Mouse (Mus musculus) G1E (cell line): ENCODE data around the gene Actg1. TPM values are rescaled to one million over a fixed set of nuclear protein-coding genes. Genes with fewer than 3 reads are reported as not detected.

Experiments
- ATAC-seq: 2 replicates; pipeline ENCODE4 v1.8.0; 2016; ENCODE audit warnings: mild to moderate bottlenecking; ENCODE audit not compliant: insufficient number of reproducible peaks, poor library complexity, low FRiP score, severe bottlenecking; ENCODE audit errors: extremely low read depth
- DNase-seq: peaks from one replicate; pipeline ENCODE4 v3.0.0; 2012; ENCODE audit warnings: low spot score
- H3K27me3 ChIP-seq: 2 replicates; pipeline ENCODE4 v1.6.1; 2012; ENCODE audit warnings: mild to moderate bottlenecking, low read length, inconsistent platforms; ENCODE audit not compliant: insufficient read depth
- H3K36me3 ChIP-seq: replicated peaks from 2 replicates; pipeline ENCODE3; 2012; ENCODE audit warnings: mild to moderate bottlenecking, inconsistent platforms
- H3K4me1 ChIP-seq: 2 replicates; pipeline ENCODE4 v1.6.1; 2012; ENCODE audit warnings: low read depth, low read length, inconsistent platforms, mixed read lengths; ENCODE audit not compliant: insufficient read depth
- H3K4me3 ChIP-seq: 2 replicates; pipeline ENCODE4 v1.5.1; 2012; ENCODE audit warnings: low read depth, mild to moderate bottlenecking, inconsistent platforms, low read length, moderate library complexity, mixed read lengths
- H3K9me3 ChIP-seq: replicated peaks from 2 replicates; pipeline ENCODE4 v1.6.1; 2012; ENCODE audit warnings: inconsistent platforms
- CTCF ChIP-seq: IDR thresholded peaks from 2 replicates; pipeline ENCODE4 v1.5.1; 2012; ENCODE audit warnings: low read depth, low read length, inconsistent platforms, mixed read lengths
- GATA1 ChIP-seq: IDR thresholded peaks from 2 replicates; pipeline ENCODE4 v1.6.1; 2012; ENCODE audit warnings: borderline replicate concordance, low read length, inconsistent platforms, mixed read lengths
- GATA2 ChIP-seq: IDR thresholded peaks from 2 replicates; pipeline ENCODE4 v1.6.1; 2012; ENCODE audit warnings: low read depth, low read length, inconsistent platforms, borderline replicate concordance
- POLR2AphosphoS5 ChIP-seq: IDR thresholded peaks from 2 replicates; pipeline ENCODE4 v1.6.1; 2012; ENCODE audit warnings: low read depth, low read length, inconsistent platforms; ENCODE audit not compliant: insufficient replicate concordance
- TAL1 ChIP-seq: conservative IDR thresholded peaks from 2 replicates; pipeline ENCODE4 v1.6.1; 2012; ENCODE audit warnings: low read depth, low read length, inconsistent platforms, mixed read lengths
- polyA plus RNA-seq: library from polyadenylated mRNA; stranded (reverse); fragments of >175 nt; gene quantifications from 2 replicates; pipeline ENCODE4 v1.2.3, GENCODE M21; 2012
- total RNA-seq, 2 experiments: library from RNA; stranded (forward) in 1 of 2; stranded (reverse) in 1 of 2; fragments of 200-1000 nt in 1 of 2; fragments of >200 nt in 1 of 2; fragmentation: Nextera tagmentation in 1 of 2; gene quantifications; 2 replicates each; pipeline ENCODE4 v1.2.3; 2014 to 2017

Gene Actg1
- total and polyA plus RNA-seq, 3 experiments = 112 to 179 (median 155) TPM

DNA sequence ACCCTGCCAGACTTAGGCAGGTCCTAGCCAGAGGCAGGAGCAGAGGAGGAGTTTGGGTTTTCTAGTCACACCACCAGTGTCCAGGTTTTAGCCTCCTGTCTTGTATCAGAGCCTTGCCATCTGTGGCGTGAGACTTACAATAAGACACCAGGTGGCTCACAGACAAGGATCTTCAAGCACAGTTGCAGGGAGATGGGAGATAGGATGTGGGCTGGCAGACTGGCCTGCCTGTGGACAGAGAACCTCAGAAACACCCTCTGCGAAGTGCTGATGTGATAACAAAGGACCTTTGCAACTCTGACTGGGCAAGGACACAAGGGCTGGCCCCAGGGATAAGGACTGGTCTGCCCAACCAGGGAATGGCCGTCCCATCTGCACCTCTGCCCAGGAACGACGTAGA, 48.9 kb downstream of the Actg1 start:
- Histone ChIP-seq H3K36me3 (no peaks in the 10 kb centered on the region), H3K4me1 (peaks cover 23% of the 10 kb centered on the region), H3K9me3 (no peaks in the 10 kb centered on the region), H3K27me3 (peaks cover 63% of the 10 kb centered on the region), H3K4me3 (no peak overlapping the region)
- ATAC-seq = no peak; the same call in 1 of the 2 replicates
- TF ChIP-seq POLR2AphosphoS5 (no peak), TAL1 (no peak), GATA2 (no peak), CTCF (no peak), GATA1 (no peak)
- no peak for DNase-seq

DNA sequence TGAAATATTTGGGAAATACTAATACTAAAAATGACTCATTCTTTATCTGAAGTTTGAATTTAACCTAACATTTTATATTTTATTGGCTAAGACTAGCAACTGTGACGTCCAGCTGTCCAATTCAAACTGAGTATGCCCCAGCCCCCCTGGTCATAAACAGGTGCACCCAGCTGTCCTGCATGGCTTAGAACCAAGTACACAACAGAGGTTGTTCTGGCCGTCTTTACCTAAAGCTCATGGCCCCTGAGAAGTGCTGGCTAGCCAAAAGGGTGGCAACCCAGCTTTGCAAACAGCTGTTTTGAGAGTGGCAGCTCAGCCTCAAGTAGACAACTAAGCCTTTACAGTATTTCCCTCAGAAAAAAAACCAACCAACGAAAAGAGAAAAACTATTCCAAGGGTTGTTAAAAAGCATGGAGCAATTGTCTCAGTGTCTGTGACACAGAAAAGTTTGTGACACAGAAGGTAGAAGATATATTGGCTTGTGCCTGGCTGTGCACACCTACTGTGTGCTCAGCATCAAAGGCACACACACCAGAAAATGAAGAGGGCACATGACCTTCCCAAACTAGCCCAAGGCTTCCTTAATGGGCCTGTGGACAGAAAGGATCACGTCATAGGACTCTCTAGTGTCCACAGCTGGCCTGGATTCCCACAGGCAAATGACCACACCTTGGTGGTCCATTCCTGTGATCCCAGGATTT, 49.8 kb downstream of the Actg1 start:
- no peak overlapping the region for H3K4me3 ChIP-seq
- H3K36me3 ChIP-seq = no peaks in the 10 kb centered on the region
- H3K4me1 ChIP-seq = peaks cover 16% of the 10 kb centered on the region
- no peaks in the 10 kb centered on the region for H3K9me3 ChIP-seq
- no peak for TF ChIP-seq CTCF
- no peak for TF ChIP-seq POLR2AphosphoS5
- no peak for TF ChIP-seq TAL1
- no peak for TF ChIP-seq GATA1
- no peak for TF ChIP-seq GATA2
- DNase-seq (no peak), ATAC-seq (no peak)
- peaks cover 61% of the 10 kb centered on the region for H3K27me3 ChIP-seq

DNA sequence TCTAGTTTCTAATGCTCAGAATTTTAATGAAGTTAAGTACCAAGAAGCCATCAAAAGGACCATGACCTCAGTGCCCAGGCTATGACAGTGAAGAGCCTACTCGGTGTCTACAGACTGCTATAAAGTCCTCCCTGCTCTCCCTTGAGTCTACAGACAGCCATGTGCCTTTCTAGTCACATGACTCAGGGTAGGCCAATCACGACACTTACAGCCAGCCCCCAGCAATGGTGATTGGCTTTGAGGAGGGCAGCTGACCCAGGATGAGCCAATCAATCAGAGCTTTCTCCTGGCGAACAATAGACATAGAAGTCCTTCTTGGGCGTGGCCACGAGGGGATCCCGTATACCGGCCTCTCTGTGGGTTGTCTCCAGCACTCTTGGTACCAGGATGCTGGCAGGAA, 50.6 kb downstream of the Actg1 start:
- H3K4me3 ChIP-seq = no peak overlapping the region
- no peak for ATAC-seq
- no peaks in the 10 kb centered on the region for H3K36me3 ChIP-seq
- H3K27me3 ChIP-seq = peaks cover 57% of the 10 kb centered on the region
- TF ChIP-seq POLR2AphosphoS5 = no peak
- no peak for TF ChIP-seq GATA1
- no peak for TF ChIP-seq TAL1
- no peak for TF ChIP-seq CTCF
- no peaks in the 10 kb centered on the region for H3K9me3 ChIP-seq
- no peak for DNase-seq
- H3K4me1 ChIP-seq = peaks cover 12% of the 10 kb centered on the region; the same call in 1 of the 2 replicates

DNA sequence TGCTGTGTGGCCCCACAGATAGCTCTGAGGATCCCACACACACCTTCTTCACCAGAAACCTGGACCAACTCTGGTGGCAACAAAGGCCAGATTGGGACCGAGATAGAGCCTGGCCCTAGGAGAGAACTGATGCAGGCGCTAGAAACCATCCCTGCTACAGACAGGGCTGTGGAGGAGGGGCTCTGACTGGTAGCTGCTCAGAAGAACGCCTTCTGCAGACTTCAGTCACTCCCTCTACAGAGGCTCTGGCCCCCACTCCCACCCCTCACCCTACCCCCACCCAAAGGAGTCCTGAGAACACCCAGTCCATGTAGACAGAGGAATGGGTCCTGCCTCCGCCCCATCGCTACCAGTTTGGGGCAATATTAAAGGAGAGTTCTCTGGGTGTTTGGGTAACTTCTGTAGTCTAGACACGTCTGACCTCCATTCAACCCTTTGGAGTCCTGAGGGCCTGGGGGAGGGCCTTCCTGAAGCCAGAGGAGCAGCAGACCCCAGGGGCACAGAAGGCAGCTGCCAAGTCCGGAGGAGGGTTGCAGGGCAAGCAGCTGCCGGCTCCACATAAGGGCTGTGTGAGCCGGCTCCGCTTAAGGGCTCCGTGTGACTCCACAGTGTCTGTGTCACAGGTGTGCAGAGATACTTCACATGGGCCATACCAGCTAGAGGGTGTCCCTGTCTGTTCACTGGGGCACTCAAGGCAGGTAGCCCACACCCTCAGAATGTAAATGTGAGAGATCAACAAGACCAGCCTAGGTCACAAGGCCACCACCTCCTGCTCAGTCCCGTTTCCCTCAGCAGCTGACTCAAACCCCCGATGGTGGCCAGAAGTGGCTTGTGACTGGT, 51.8 kb downstream of the Actg1 start:
- TF ChIP-seq GATA2 (no peak), CTCF (no peak), GATA1 (no peak), POLR2AphosphoS5 (no peak), TAL1 (no peak)
- DNase-seq (no peak), ATAC-seq (no peak)
- Histone ChIP-seq H3K36me3 (no peaks in the 10 kb centered on the region), H3K4me1 (peaks cover 12% of the 10 kb centered on the region; the same call in 1 of the 2 replicates), H3K27me3 (peaks cover 56% of the 10 kb centered on the region), H3K9me3 (no peaks in the 10 kb centered on the region), H3K4me3 (no peak overlapping the region)

Other genes starting within 250 kb of the Actg1 start
Only the 20 nearest of the 21 such genes appear.
- gene Tepsin, start 249.8 kb downstream of the Actg1 start, total RNA-seq (2014; fragmentation: Nextera tagmentation) = 13.1 and 14.2 TPM in 2 replicates
- gene Tepsin, start 249.8 kb downstream of the Actg1 start, total RNA-seq (2017) = 12.1 and 15.7 TPM in 2 replicates
- gene Tepsin, start 249.8 kb downstream of the Actg1 start, polyA plus RNA-seq = 24.2 and 24.3 TPM in 2 replicates
- gene Ndufaf8, start 249.6 kb downstream of the Actg1 start, total RNA-seq (2014; fragmentation: Nextera tagmentation) = 10.4 and 11.1 TPM in 2 replicates
- gene Ndufaf8, start 249.6 kb downstream of the Actg1 start, total RNA-seq (2017) = 15.1 and 20.3 TPM in 2 replicates
- 60.0 and 78.2 TPM in 2 replicates for gene Ndufaf8, start 249.6 kb downstream of the Actg1 start, polyA plus RNA-seq
- gene Slc38a10, start 197.2 kb downstream of the Actg1 start, total RNA-seq (2014; fragmentation: Nextera tagmentation) = 47.0 and 52.8 TPM in 2 replicates
- 65.4 and 69.5 TPM in 2 replicates for gene Slc38a10, start 197.2 kb downstream of the Actg1 start, total RNA-seq (2017)
- 92.4 and 92.6 TPM in 2 replicates for gene Slc38a10, start 197.2 kb downstream of the Actg1 start, polyA plus RNA-seq
- gene Bahcc1, start 115.6 kb downstream of the Actg1 start, total RNA-seq (2014; fragmentation: Nextera tagmentation) = 0.10 TPM in 1 of 2 replicates, not detected in the other
- gene Bahcc1, start 115.6 kb downstream of the Actg1 start, total RNA-seq (2017) = 0.05 and 0.12 TPM in 2 replicates
- 0.42 and 0.50 TPM in 2 replicates for gene Bahcc1, start 115.6 kb downstream of the Actg1 start, polyA plus RNA-seq
- gene Fscn2, start 13.0 kb upstream of the Actg1 start, total RNA-seq (2014; fragmentation: Nextera tagmentation) = not detected in 2 replicates
- 0.11 TPM in 1 of 2 replicates, not detected in the other for gene Fscn2, start 13.0 kb upstream of the Actg1 start, total RNA-seq (2017)
- gene Fscn2, start 13.0 kb upstream of the Actg1 start, polyA plus RNA-seq = 0.03 TPM in 1 of 2 replicates, not detected in the other
- gene Faap100, start 30.2 kb upstream of the Actg1 start, total RNA-seq (2014; fragmentation: Nextera tagmentation) = 12.0 and 13.6 TPM in 2 replicates
- 5.2 and 6.2 TPM in 2 replicates for gene Faap100, start 30.2 kb upstream of the Actg1 start, total RNA-seq (2017)
- gene Faap100, start 30.2 kb upstream of the Actg1 start, polyA plus RNA-seq = 29.7 and 30.6 TPM in 2 replicates
- gene Nploc4, start 89.2 kb upstream of the Actg1 start, total RNA-seq (2014; fragmentation: Nextera tagmentation) = 58.4 and 61.7 TPM in 2 replicates
- gene Nploc4, start 89.2 kb upstream of the Actg1 start, total RNA-seq (2017) = 38.7 and 42.7 TPM in 2 replicates
- 68.2 and 72.4 TPM in 2 replicates for gene Nploc4, start 89.2 kb upstream of the Actg1 start, polyA plus RNA-seq
- 0.68 TPM in 1 of 2 replicates, not detected in the other for gene Tspan10, start 94.1 kb upstream of the Actg1 start, total RNA-seq (2014; fragmentation: Nextera tagmentation)
- gene Tspan10, start 94.1 kb upstream of the Actg1 start, total RNA-seq (2017) = not detected in 2 replicates
- not detected in 2 replicates for gene Tspan10, start 94.1 kb upstream of the Actg1 start, polyA plus RNA-seq
- 1.7 and 3.5 TPM in 2 replicates for gene Pde6g, start 105.0 kb upstream of the Actg1 start, total RNA-seq (2014; fragmentation: Nextera tagmentation)
- 0.23 and 0.33 TPM in 2 replicates for gene Pde6g, start 105.0 kb upstream of the Actg1 start, total RNA-seq (2017)
- gene Pde6g, start 105.0 kb upstream of the Actg1 start, polyA plus RNA-seq = 0.18 and 0.23 TPM in 2 replicates
- gene Oxld1, start 109.5 kb upstream of the Actg1 start, total RNA-seq (2014; fragmentation: Nextera tagmentation) = 15.2 and 17.4 TPM in 2 replicates
- gene Oxld1, start 109.5 kb upstream of the Actg1 start, total RNA-seq (2017) = 24.9 and 25.6 TPM in 2 replicates
- gene Oxld1, start 109.5 kb upstream of the Actg1 start, polyA plus RNA-seq = 16.7 and 17.1 TPM in 2 replicates
- 32.4 and 41.7 TPM in 2 replicates for gene Ccdc137, start 109.6 kb upstream of the Actg1 start, total RNA-seq (2014; fragmentation: Nextera tagmentation)
- gene Ccdc137, start 109.6 kb upstream of the Actg1 start, total RNA-seq (2017) = 41.2 and 42.8 TPM in 2 replicates
- 44.7 and 55.5 TPM in 2 replicates for gene Ccdc137, start 109.6 kb upstream of the Actg1 start, polyA plus RNA-seq
- 18.0 and 24.5 TPM in 2 replicates for gene Arl16, start 119.1 kb upstream of the Actg1 start, total RNA-seq (2014; fragmentation: Nextera tagmentation)
- gene Arl16, start 119.1 kb upstream of the Actg1 start, total RNA-seq (2017) = 17.0 and 24.5 TPM in 2 replicates
- 21.0 and 26.0 TPM in 2 replicates for gene Arl16, start 119.1 kb upstream of the Actg1 start, polyA plus RNA-seq
- gene Mrpl12, start 136.1 kb upstream of the Actg1 start, total RNA-seq (2014; fragmentation: Nextera tagmentation) = 60.5 and 63.2 TPM in 2 replicates
- gene Mrpl12, start 136.1 kb upstream of the Actg1 start, total RNA-seq (2017) = 125 and 140 TPM in 2 replicates
- 514 and 633 TPM in 2 replicates for gene Mrpl12, start 136.1 kb upstream of the Actg1 start, polyA plus RNA-seq
- 18.2 and 18.7 TPM in 2 replicates for gene Slc25a10, start 143.3 kb upstream of the Actg1 start, total RNA-seq (2014; fragmentation: Nextera tagmentation)
- 22.1 and 27.6 TPM in 2 replicates for gene Slc25a10, start 143.3 kb upstream of the Actg1 start, total RNA-seq (2017)
- 38.7 and 45.3 TPM in 2 replicates for gene Slc25a10, start 143.3 kb upstream of the Actg1 start, polyA plus RNA-seq
- not detected in 2 replicates for gene Gcgr, start 182.2 kb upstream of the Actg1 start, total RNA-seq (2014; fragmentation: Nextera tagmentation)
- not detected in 2 replicates for gene Gcgr, start 182.2 kb upstream of the Actg1 start, total RNA-seq (2017)
- not detected in 2 replicates for gene Gcgr, start 182.2 kb upstream of the Actg1 start, polyA plus RNA-seq
- 53.8 and 64.3 TPM in 2 replicates for gene Mcrip1, start 201.2 kb upstream of the Actg1 start, total RNA-seq (2014; fragmentation: Nextera tagmentation)
- 19.2 and 20.9 TPM in 2 replicates for gene Mcrip1, start 201.2 kb upstream of the Actg1 start, total RNA-seq (2017)
- gene Mcrip1, start 201.2 kb upstream of the Actg1 start, polyA plus RNA-seq = 176 and 205 TPM in 2 replicates
- gene Ppp1r27, start 202.6 kb upstream of the Actg1 start, total RNA-seq (2014; fragmentation: Nextera tagmentation) = not detected in 2 replicates
- gene Ppp1r27, start 202.6 kb upstream of the Actg1 start, total RNA-seq (2017) = not detected in 2 replicates
- not detected in 2 replicates for gene Ppp1r27, start 202.6 kb upstream of the Actg1 start, polyA plus RNA-seq
- 268 and 289 TPM in 2 replicates for gene P4hb, start 224.7 kb upstream of the Actg1 start, total RNA-seq (2014; fragmentation: Nextera tagmentation)
- gene P4hb, start 224.7 kb upstream of the Actg1 start, total RNA-seq (2017) = 411 and 414 TPM in 2 replicates
- 516 and 719 TPM in 2 replicates for gene P4hb, start 224.7 kb upstream of the Actg1 start, polyA plus RNA-seq
- gene Arhgdia, start 233.1 kb upstream of the Actg1 start, total RNA-seq (2014; fragmentation: Nextera tagmentation) = 354 and 381 TPM in 2 replicates
- 155 and 158 TPM in 2 replicates for gene Arhgdia, start 233.1 kb upstream of the Actg1 start, total RNA-seq (2017)
- gene Arhgdia, start 233.1 kb upstream of the Actg1 start, polyA plus RNA-seq = 1,000 and 1,072 TPM in 2 replicates
- gene Alyref, start 249.8 kb upstream of the Actg1 start, total RNA-seq (2014; fragmentation: Nextera tagmentation) = 89.8 and 122 TPM in 2 replicates
- 270 and 280 TPM in 2 replicates for gene Alyref, start 249.8 kb upstream of the Actg1 start, total RNA-seq (2017)
- 505 and 623 TPM in 2 replicates for gene Alyref, start 249.8 kb upstream of the Actg1 start, polyA plus RNA-seq